ENCODE assay signal across 13 mouse cellular contexts in genomic region chr12:79676896-79677295, GRCm38 (mm10).
DNase-seq lines count a peak whose midpoint lies in the region; ATAC-seq lines count a peak whose summit lies in the region.
"Had no signal": no experiment of that assay in that cellular context is flagged by ENCODE, and none has a peak within 500 bp of the region (broad histone marks: within the 10 kb centered on the region; RNA-seq: fewer than 3 reads in every experiment).

No protein-coding gene starts in this region.

- no peaks in the 10 kb centered on the region for H3K9me3 ChIP-seq in hindbrain, embryonic 10.5 days
- no peaks in the 10 kb centered on the region for H3K9me3 ChIP-seq in hindbrain, embryonic 14.5 days (ENCODE audit: control insufficient read depth, low read length)
- no peaks in the 10 kb centered on the region for H3K9me3 ChIP-seq in midbrain, embryonic 10.5 days (replicated peaks)
- no peaks in the 10 kb centered on the region for H3K9me3 ChIP-seq in midbrain, embryonic 11.5 days (ENCODE audit: control insufficient read depth, low read length)
- H3K9me3 ChIP-seq: liver, embryonic 13.5 days had no signal

- H3K27ac ChIP-seq in hindbrain, embryonic 10.5 days, result 0 out of 2 replicates have a peak overlapping the region, but pooled peaks have one; percentile 40
- no peak overlapping the region for H3K27ac ChIP-seq in hindbrain, embryonic 14.5 days
- peak overlapping the region; percentile 59; the same call in 1 of the 2 replicates for H3K27ac ChIP-seq in midbrain, embryonic 10.5 days (replicated peaks)
- H3K27ac ChIP-seq in midbrain, embryonic 11.5 days (ENCODE audit: low read depth, low read length), result no peak overlapping the region
- H3K27ac ChIP-seq: liver, embryonic 13.5 days had no signal

- H3K36me3 ChIP-seq in hindbrain, embryonic 10.5 days, result no peaks in the 10 kb centered on the region
- H3K36me3 ChIP-seq in hindbrain, embryonic 14.5 days (replicated peaks; ENCODE audit: control insufficient read depth, insufficient read depth), result no peaks in the 10 kb centered on the region
- no peaks in the 10 kb centered on the region for H3K36me3 ChIP-seq in midbrain, embryonic 10.5 days
- no peaks in the 10 kb centered on the region for H3K36me3 ChIP-seq in midbrain, embryonic 11.5 days (ENCODE audit: control insufficient read depth, insufficient read depth, low read length)
- H3K36me3 ChIP-seq: liver, embryonic 13.5 days had no signal

- H3K9ac ChIP-seq in hindbrain, embryonic 14.5 days, result no peak overlapping the region
- H3K9ac ChIP-seq in midbrain, embryonic 11.5 days (ENCODE audit: low read length), result no peak overlapping the region
- H3K9ac ChIP-seq: liver, embryonic 13.5 days had no signal

- no peak overlapping the region for H3K4me2 ChIP-seq in hindbrain, embryonic 14.5 days (replicated peaks)
- no peak overlapping the region for H3K4me2 ChIP-seq in midbrain, embryonic 11.5 days
- H3K4me2 ChIP-seq: liver, embryonic 13.5 days had no signal

- WGBS in hindbrain, embryonic 10.5 days, result 85% methylated on average over 5 of the region's 5 CpGs
- WGBS in hindbrain, embryonic 14.5 days, result 87% methylated on average over 5 of the region's 5 CpGs
- 90% methylated on average over 5 of the region's 5 CpGs for WGBS in midbrain, embryonic 10.5 days
- 84% methylated on average over 5 of the region's 5 CpGs for WGBS in midbrain, embryonic 11.5 days

- H3K27me3 ChIP-seq in hindbrain, embryonic 10.5 days (ENCODE audit: insufficient read depth, poor library complexity, severe bottlenecking), result no peaks in the 10 kb centered on the region
- H3K27me3 ChIP-seq in hindbrain, embryonic 14.5 days (ENCODE audit: control insufficient read depth, insufficient read depth, low read length), result no peaks in the 10 kb centered on the region
- H3K27me3 ChIP-seq in midbrain, embryonic 10.5 days (ENCODE audit: low read depth, poor library complexity, severe bottlenecking), result no peaks in the 10 kb centered on the region
- H3K27me3 ChIP-seq in midbrain, embryonic 11.5 days (ENCODE audit: control insufficient read depth, insufficient read depth, low read length), result no peaks in the 10 kb centered on the region
- H3K27me3 ChIP-seq: liver, embryonic 13.5 days had no signal

- peaks cover 41% of the 10 kb centered on the region for H3K4me1 ChIP-seq in hindbrain, embryonic 10.5 days (replicated peaks)
- 0 out of 2 replicates have a peak, but pooled peaks cover 12% of the 10 kb centered on the region for H3K4me1 ChIP-seq in hindbrain, embryonic 14.5 days (replicated peaks; ENCODE audit: control insufficient read depth, insufficient read depth, low read length)
- H3K4me1 ChIP-seq in midbrain, embryonic 10.5 days, result peaks cover 33% of the 10 kb centered on the region
- no peaks in the 10 kb centered on the region for H3K4me1 ChIP-seq in midbrain, embryonic 11.5 days (ENCODE audit: control insufficient read depth, insufficient read depth, low read length)

- no peak overlapping the region for H3K4me3 ChIP-seq in hindbrain, embryonic 10.5 days
- no peak overlapping the region for H3K4me3 ChIP-seq in hindbrain, embryonic 14.5 days (replicated peaks; ENCODE audit: low read length)
- no peak overlapping the region for H3K4me3 ChIP-seq in midbrain, embryonic 10.5 days
- H3K4me3 ChIP-seq in midbrain, embryonic 11.5 days (ENCODE audit: low read depth, low read length), result no peak overlapping the region
- H3K4me3 ChIP-seq: liver, embryonic 13.5 days had no signal

- ATAC-seq in hindbrain, embryonic 14.5 days (ENCODE audit: low FRiP score), result no peak
- ATAC-seq in midbrain, embryonic 11.5 days (ENCODE audit: low FRiP score), result no peak
- ATAC-seq: forebrain, embryonic 14.5 days had no signal

- DNase-seq in adrenal gland, adult (ENCODE audit: inconsistent age in 2 of 2, low spot score in 1 of 2), result peak; percentile 60 to 79
- DNase-seq in adrenal gland, postnatal 4 days (ENCODE audit: low spot score in 2 of 2), result no peak
- no peak for DNase-seq in hindbrain, embryonic 10.5 days (ENCODE audit: low spot score)
- no peak for DNase-seq in hindbrain, embryonic 14.5 days (ENCODE audit: low spot score)
- no peak for DNase-seq in midbrain, embryonic 10.5 days (ENCODE audit: low spot score)
- no peak for DNase-seq in midbrain, embryonic 11.5 days (ENCODE audit: low spot score, missing footprints)
- no peak for DNase-seq in ovary, postnatal 36 days (ENCODE audit: low spot score)
- DNase-seq in layer of hippocampus, adult 18-20 months (ENCODE audit: low spot score in 2 of 2), result no peak
- DNase-seq: layer of hippocampus, postnatal 36 days; liver, embryonic 13.5 days; right cerebral cortex, postnatal 4 days; thymus, adult 18-20 months had no signal

Comparison
In these comparisons a context has a peak if more than half of its experiments do, and no peak if none do; other contexts are left out.
1. DNase-seq: peak in adrenal gland, adult (2 of 2); none in adrenal gland, postnatal 4 days (0 of 2), hindbrain, embryonic 10.5 days (single experiment), hindbrain, embryonic 14.5 days (single experiment), midbrain, embryonic 10.5 days (single experiment), midbrain, embryonic 11.5 days (single experiment), ovary, postnatal 36 days (single experiment) and layer of hippocampus, adult 18-20 months (0 of 2).
2. H3K27ac ChIP-seq: peak in hindbrain, embryonic 10.5 days (single experiment) and midbrain, embryonic 10.5 days (single experiment); none in hindbrain, embryonic 14.5 days (single experiment) and midbrain, embryonic 11.5 days (single experiment).